Mouse (Mus musculus) right cerebral cortex, postnatal 36 days (tissue): ENCODE data around the gene Elovl1.

Source experiments
- DNase-seq, 2 experiments: peaks; one replicate each; pipeline ENCODE4 v3.0.0; 2022; ENCODE audit warnings: low spot score in 2 of 2, mixed read lengths in 1 of 2

Gene Elovl1

DNA sequence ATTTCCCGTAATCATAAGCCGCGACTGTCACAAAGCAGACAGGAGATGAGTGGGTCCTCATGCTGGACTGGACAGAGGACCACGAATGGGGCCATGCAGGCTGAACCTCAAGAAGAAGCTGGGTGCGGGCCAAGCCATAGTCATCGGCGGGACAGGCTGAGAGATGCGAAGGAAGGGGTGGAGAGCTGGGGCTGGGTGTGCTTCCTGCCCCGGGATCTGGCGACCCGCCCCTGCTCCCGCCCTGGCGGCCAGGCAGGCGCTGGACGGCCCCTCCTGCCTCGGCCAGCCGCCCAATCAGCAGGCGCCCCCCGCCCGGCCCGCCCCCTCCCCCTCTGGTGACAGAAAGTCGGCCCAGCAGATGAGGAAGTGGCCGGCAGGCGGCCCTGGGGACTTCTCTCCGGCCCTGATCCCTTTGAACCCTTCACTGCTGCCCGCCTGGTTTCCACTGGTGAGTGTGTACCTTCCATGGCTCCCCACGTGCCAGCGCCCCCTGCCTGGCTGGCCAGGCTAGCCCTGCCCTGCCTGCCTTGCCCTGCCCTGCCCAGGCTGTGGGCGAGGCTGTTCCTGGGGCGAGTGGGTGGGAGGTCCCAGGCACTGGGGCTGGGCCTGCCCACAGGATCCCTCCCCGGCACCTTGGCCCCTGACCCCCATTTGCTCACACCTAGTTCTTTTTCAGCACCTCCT is at the start of gene Elovl1:
Gene Elovl1, plus strand, starts transcription at position 326 of the 684 bp plus-strand sequence.
- DNase-seq = peak; percentile 53 to 54

DNA sequence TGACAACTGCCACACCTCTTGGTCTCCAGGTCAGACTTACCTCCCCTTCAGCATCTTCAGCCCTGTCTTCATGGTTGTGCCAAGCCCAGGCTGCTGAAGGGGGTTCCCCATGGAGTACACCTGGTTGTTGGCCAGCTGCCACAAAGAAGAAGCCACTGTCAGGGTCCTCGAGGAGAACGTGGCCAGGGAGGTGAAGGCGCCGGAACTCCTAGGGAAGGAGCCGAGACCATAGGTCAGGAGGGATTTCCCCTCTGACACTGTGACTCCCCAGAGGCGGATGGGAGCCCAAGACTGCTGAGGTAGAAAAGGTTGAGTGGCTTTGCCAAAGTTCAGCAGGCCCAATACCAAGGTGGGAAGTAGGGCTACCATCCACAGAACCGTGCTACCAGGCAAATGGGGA is 44.6 kb upstream of the Elovl1 start:
- no peak for DNase-seq

DNA sequence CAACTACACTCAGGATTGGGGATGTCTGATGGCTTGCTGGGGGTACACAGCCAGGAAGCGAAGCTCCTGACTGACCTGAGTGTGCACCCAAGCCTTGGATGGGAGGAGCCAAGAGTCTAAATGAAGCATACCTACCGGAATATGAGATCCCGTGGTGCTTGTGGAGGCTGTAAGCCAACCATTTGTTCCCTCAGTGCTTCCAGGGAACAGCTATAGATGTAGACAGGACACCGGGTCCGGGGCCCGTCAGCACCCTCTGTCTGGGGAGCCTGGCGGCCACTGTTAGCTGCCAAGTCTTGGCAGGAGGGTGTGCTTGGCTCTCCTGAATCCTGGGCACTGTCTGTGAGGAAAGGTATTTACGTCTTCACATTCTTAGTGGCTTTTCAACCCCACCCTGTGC is 40.6 kb upstream of the Elovl1 start:
- no peak for DNase-seq

GRCm38 (mm10) chr4:118390146-118390545 is 37.7 kb upstream of the Elovl1 start:
- DNase-seq = no peak

GRCm38 (mm10) chr4:118394505-118394904 is 33.4 kb upstream of the Elovl1 start:
- no peak for DNase-seq

- no peak for DNase-seq
Measured at GRCm38 (mm10) chr4:118395289-118395688, 32.6 kb upstream of the Elovl1 start.

DNA sequence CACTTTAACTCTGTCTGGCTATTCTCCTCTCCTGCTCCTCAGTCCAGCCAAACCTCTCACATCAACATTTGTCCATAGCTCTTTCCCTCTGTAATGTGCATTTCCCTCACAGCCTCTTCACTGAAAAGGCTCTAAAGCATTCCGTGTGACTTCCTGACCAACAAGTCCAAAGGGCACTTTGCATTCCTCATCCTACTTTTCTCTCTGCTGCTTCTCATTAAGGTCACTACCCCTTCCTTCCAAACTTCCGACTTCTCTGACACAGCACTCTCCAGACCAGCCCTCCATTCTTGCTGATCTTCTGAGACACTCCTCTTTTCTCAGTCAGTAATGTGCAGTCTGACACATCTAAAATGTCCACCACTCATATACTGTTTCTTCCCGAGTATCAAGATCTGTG is 31.5 kb upstream of the Elovl1 start:
- no peak for DNase-seq

- DNase-seq = no peak
Measured at GRCm38 (mm10) chr4:118398400-118398799, 29.5 kb upstream of the Elovl1 start.

- no peak for DNase-seq
Measured at GRCm38 (mm10) chr4:118401421-118401820, 26.5 kb upstream of the Elovl1 start.

DNA sequence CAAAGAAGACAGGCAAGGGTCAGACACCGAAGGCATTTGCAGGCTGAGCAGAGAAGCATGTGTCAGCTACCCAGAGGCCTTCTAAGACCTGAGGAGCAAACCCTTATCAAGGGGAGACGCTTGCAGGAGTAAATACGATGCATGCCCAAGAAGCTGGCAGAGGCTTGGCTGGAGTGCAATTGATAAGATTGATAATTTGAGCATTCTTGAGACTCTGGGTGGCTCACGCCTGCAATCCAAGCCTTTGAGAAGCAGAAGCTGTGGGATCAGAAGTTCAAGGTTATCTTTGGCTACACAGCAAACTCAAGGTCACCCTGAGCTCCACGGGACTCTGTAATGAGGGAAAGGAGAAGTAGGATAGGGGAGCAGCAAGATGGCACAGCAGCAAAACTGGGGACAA is 26.0 kb upstream of the Elovl1 start:
- no peak for DNase-seq

DNA sequence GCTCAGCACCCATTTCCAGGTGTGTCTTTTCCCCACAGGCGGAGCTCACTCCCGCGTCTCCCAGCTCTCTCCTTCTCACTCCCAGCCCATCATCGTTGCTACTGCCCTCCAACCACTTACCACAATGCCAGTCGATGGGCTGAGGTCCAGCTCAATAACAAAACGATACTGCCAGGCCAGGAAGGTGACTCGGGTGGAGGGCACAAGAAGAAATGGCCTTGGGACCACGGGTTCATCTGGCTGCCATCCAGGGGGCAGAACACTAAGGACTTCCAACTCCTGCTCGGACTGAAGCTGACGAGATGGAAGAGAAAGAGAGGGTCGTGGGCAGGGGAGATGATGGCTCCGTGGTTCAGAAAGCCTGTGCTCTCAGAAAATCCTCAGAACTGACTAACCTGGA is 25.2 kb upstream of the Elovl1 start:
- DNase-seq = no peak

DNA sequence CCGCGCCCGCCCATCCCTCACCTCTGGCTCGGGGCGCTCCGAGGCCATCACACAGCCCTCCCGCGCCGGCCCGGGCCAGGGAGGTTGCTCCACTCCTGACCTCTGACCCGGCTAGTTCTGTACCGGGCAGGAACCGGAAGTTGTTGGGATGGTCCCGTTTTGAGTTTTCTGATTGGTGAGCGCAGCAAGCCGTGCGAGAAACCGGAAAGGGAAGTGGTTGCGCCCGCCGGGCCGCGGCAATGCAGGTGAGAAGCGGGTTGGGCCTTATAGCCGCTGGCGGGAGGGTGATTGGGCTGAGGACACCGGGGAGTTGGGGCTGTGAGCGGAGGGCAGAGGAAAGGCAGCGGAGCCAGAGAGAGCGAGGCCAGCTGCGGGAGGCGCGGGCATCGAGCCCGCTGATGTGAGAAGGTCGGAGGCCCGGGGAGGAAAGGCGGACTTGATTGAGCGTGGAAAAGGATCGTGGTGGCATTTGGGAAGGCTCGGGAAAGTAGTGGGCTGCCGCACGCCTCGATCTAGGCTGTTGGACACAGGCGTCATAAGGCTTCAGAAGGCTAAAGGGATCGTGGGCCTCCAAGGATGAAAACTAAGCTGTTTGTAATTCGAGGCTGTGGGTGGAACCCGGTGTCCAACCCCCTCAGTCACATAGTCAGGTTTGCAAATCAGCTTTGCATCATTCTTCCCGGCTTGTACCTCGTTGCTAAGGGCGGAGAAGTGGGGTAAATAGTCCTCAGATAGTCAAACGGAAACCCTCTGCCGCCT is 18.6 kb upstream of the Elovl1 start, which contains the start of the genes Szt2 and Med8:
Gene Szt2, minus strand, starts transcription at position 132 of the 759 bp plus-strand sequence.
Gene Med8, plus strand, starts transcription at position 196 of the 759 bp plus-strand sequence.
- peak; percentile 87 to 89 for DNase-seq

DNA sequence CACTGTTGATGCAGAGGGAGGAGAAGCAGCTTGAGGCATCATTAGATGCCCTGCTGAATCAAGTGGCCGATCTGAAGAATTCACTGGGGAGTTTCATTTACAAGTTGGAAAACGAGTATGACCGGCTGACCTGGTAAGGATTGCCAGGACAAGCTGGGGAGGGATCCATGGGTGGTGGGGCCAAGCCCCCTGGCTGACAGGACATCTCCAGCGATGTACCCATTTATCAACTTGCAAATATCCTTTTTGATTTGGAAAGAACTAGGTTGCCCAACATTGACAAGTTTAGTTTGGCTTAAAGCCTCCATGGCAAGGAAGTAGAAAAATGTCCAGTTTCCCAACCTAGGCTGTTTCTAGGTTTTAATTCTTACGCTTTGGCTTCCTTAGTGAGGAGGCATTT is 17.0 kb upstream of the Elovl1 start:
- DNase-seq = no peak

DNA sequence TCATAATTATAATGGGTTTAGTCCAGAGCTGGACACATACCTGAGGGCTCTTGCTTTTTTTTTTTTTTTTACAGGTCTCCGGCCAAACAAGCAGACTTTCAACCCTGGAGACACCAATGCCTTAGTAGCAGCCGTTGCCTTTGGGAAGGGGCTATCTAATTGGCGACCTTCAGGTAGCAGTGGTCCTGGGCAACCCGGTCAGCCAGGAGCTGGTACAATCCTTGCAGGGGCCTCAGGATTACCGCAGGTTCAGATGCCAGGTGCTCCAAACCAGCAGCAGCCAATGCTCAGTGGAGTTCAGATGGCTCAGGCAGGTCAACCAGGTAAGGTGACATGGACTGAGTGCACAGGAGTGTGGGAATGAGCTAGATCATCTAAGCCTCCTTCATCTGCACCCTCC is 14.3 kb upstream of the Elovl1 start:
- DNase-seq = no peak

GRCm38 (mm10) chr4:118415779-118416178 is 12.1 kb upstream of the Elovl1 start:
- DNase-seq = no peak

DNA sequence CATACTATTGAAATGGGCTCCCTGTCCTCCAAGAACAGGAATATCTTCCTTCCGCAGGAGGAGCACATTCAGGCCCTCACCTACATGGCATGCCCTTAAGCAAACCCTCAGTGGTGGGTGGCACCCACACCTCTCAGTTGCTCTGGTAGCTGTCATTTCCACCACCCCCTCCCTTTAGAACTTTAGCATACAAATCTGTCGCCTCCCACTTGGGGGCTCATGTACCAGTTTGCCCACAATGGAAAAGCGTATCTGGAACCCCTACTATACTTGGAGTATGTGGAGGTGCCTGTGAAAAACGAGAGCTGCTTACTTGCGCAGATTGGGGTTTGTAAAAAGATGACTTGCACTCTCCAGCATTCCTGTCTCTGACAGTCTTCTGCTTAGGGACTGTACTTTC is 11.6 kb upstream of the Elovl1 start:
- DNase-seq = peak in 1 of 2 experiments; percentile 51

GRCm38 (mm10) chr4:118417112-118417797 is 10.6 kb upstream of the Elovl1 start:
- DNase-seq = no peak

GRCm38 (mm10) chr4:118421384-118421783 is 6.5 kb upstream of the Elovl1 start:
- DNase-seq = no peak

- DNase-seq = no peak
Measured at GRCm38 (mm10) chr4:118424541-118425160, 3.2 kb upstream of the Elovl1 start.

DNA sequence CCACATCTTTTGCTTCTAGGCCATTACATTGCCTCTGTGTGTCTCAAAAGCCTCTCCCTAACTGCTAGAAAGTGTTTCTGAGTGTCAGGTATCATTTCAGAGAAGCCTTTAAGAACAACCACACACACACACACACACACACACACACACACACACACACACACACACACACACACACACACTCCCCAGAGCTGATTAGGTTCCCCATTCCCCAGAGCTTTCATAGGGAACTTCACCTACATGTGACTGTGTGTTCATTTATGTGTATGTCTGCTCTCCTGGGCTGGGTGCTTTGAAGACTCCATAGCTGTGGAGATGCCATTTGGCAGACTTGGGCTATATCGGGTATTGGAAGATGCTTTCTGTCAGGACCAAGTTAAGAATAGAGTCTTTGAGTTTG is 2.5 kb upstream of the Elovl1 start:
- DNase-seq = no peak

- DNase-seq = no peak
Measured at GRCm38 (mm10) chr4:118427415-118427767, 502 bp upstream of the Elovl1 start.

DNA sequence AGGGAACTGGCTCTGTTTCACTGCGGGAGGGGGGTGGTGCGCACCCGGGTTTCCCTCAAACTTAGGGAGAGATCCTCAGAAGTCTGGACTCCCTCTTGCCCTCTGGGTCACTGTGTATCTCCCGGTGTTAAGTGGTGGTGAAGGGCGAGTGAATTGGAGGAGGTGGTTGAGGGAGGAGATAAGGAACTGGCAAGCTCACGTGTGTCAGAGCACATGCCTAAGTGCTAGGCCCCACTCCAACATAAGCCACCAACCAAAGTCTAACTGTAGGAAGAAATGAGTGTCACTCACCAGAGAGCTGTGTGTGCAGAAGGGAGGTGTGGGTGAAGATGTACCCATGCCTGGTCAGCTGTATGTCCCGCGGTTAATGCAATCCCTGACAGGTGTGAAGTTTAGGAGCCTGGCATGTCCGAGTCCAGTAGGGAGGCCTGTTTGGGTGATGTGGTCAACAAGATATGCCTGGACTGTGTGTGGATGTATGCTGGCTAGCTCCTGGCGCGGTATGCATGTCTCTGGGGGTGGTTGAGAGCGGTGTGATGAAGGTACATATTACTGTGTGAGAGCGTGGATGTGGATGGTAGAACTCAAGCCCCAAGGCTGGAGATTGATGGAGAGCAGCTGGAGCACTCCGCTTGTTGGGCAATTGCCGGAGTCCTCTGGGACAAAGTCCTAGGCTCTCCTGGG is 780 bp downstream of the Elovl1 start:
- no peak for DNase-seq
